Mouse (Mus musculus): ENCODE results near the gene Prtn3.
A peak's percentile ranks its signal among the peaks of the same experiment; 100 is the strongest.

The Prtn3 gene

DNA sequence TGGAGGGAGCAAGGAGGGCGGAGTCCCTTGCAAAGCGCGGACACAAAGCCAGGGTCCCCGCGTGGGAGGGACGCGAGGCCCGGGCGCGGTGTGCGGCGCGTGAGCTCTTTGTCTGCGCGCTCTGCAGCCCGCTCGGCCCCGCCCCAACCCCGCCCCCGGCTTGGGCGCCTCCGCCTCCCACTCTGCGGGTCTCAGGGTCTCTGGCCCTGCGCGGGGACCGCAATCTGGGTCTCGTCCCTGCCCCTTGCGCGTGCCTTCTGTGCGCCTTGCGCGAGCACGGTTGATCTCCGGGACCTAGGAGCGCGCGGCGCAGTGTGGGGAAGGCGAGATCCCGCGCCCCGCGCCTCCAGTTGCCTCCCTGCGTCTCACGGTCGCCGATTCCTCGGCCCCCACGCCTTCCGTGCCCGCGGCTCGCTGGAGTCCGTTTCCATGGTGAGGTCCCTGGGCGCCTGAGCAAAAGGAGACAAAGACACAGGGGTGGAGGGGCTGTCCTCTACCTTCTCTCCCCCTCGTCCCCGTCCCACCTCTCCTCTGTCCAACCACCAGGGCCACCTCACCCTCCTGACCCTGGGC lies at the start of gene Prtn3, which contains the start of gene Plppr3:
Prtn3 (plus strand) TSS at position 187 of the 573 bp plus-strand sequence.
Plppr3 (minus strand) TSS at position 345 of the 573 bp plus-strand sequence.
- DNase-seq (ENCODE audit: low spot score in 2 of 2) = no peak

DNA sequence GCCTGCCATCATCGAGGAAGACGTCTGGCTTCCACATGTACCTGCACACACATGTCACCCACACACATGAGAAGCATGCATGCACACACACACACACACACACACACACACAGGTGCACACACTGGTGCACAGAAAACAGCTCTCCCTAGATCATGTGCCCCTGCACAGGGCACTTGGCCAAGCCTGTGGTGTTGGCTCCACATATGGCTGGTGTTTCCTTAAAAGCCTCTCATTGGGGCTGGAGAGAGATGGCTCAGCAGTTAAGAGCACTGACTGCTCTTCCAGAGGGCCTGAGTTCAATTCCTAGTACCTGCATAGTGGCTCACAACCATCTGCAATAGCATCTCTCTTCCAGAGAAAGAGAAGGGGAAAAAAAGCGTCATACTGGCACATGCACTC lies 42.7 kb upstream of the Prtn3 start:
- no peak for DNase-seq (ENCODE audit: low spot score in 2 of 2)

DNA sequence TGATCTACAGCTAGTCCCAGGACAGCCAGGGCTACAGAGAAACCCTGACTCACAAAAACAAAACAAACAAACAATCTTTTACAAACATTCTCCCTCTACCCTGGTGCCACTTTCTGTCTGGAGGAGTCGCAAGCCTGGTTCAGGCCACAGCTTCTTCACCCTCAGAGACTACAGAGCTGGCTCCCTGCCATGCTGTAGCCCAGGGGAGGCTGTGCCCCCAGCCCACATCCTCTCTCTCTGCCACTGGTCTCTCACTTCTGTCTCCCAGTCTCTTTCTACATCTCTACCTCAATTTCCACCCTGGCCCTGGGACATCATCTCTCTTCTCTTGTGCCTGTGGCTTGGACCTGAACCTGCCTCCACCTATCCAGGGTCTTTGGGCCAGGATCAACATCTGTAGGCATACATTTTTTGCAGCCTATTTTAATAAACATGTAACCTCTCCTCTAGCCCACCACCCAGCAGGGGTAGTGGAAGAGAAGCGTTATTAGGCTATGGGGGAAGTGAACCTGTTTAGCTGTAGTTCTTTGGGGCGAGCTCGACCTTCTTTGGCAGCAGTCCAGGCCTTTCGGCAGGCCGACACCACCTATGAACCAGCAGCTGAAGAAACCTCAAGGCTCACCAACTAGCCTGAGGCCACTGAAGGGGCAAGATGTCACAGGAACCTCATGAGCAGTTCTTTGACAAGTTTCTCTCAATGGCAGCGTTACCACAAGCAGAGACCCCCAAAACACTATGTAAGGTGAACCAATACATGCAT lies 42.1 kb upstream of the Prtn3 start:
- DNase-seq (ENCODE audit: low spot score in 2 of 2) = no peak

DNA sequence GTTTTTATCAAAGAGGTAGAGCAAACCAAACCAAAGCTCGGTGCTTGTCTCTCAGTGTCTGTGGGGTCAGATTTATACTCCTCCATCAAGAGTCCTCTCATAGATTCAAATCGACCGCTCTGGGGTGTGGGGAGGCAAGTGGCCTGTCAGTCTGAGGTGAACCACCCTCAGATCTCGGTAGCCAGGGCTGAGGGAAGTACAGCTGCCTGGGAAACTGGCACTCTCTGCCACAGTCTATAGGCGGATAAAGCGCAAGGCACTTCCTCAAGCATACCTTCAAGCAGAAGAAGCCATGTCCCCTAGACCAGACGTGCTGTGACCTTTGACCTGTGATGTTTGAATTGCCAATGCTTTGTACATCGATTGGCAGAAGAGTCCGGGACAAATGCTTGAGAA lies 41.5 kb upstream of the Prtn3 start:
- DNase-seq (ENCODE audit: low spot score in 2 of 2) = no peak

DNA sequence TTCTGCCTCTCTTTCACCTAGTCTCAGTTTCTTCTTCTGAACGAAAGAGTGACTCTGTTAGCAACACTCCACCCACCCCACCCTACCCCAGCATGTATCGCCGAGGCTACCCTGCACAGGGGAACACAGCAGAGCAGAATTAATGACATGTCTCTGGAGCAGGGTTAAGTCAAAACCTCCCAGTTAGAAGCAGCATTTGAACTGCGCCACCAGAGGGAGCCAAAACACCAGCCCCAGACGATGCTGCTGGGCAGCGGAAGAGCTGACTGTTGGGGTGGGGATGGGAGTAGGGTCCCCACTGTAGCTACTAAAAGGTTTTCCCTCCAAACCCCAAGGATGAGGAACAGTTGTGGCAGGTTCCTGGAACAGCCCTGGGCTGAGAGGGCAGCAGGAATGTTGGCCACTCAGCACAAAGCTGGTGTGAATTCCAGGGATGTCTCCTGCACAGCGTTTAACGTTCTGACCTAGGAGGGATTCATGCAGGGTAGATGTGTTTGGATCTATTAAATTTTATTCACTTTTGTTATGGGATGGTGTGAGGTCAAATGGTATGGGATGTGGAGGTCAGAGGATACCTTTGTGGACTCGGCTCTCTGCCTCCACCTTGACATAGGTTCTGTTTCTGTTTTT lies 39.4 kb upstream of the Prtn3 start:
- DNase-seq (ENCODE audit: low spot score in 2 of 2) = peak; percentile 66 to 76

DNA sequence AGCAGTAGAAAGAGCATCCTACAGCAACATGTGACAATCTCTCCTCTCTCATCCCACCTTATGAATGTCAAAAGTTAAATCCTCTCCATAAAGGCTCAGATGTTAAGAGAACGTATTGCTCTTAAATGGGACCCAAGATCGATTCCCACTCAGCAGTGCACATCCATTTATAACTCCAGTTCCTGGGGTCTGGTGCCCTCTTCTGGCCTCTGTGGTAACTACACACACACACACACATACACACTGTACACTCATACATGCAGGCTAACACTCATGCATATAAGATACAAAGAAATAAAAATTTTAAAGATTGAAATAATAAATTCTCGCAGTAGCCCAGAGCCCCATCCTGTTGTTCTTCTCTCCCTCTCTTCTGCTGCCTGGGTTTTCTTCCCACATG lies 37.4 kb upstream of the Prtn3 start:
- no peak for DNase-seq (ENCODE audit: low spot score in 2 of 2)

DNA sequence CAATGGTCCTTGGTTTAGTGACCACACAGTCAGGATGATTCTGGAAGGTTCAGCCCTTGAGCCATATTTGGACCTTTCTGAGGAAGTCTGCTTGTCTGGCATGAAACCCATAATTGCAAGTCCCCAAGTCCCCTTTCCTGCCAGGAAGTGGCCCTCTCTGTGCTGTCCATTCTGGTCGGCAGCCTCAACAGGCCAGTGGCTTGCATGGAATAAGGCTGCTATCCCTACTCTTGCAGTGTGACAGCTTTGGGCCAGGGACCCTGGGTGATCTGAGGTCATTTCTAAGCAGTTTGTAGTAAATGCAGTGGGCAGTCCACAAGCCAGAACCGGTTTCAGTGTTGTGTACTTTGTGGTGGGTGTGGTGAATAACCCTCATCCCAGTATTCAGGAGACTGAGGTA lies 36.1 kb upstream of the Prtn3 start:
- DNase-seq (ENCODE audit: low spot score in 2 of 2) = no peak

- no peak for DNase-seq (ENCODE audit: low spot score in 2 of 2)
These were observed 34.2 kb upstream of the Prtn3 start for GRCm38 (mm10) chr10:79840091-79840490.

GRCm38 (mm10) chr10:79840644-79841551 lies 33.4 kb upstream of the Prtn3 start:
- DNase-seq (ENCODE audit: low spot score in 2 of 2) = peak in 1 of 2 experiments; percentile 62

- no peak for DNase-seq (ENCODE audit: low spot score in 2 of 2)
These were observed 32.0 kb upstream of the Prtn3 start for GRCm38 (mm10) chr10:79842322-79842721.

DNA sequence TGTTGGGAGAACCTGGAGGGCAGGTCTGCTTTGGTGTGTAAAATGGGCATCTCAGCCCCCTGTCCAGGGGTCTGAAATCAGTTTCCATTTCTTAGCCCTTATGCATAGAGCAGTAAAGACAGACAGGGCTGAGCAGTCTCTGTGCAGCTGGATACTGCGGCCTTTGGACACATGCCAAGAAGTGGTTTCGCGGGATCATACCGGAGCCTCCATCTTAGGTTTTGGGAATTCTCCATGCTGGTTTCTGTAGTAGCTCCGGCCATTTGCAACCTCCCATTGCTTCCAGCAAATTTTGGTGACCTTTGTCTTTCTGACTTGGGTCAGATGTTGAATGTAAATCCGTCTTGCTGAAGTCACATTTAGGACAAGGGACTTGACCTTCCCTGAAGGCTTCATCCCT lies 30.8 kb upstream of the Prtn3 start:
- DNase-seq (ENCODE audit: low spot score in 2 of 2) = no peak

- no peak for DNase-seq (ENCODE audit: low spot score in 2 of 2)
These were observed 27.7 kb upstream of the Prtn3 start for GRCm38 (mm10) chr10:79846553-79846952.

- DNase-seq (ENCODE audit: low spot score in 2 of 2) = no peak
These were observed 24.2 kb upstream of the Prtn3 start for GRCm38 (mm10) chr10:79849941-79850628.

DNA sequence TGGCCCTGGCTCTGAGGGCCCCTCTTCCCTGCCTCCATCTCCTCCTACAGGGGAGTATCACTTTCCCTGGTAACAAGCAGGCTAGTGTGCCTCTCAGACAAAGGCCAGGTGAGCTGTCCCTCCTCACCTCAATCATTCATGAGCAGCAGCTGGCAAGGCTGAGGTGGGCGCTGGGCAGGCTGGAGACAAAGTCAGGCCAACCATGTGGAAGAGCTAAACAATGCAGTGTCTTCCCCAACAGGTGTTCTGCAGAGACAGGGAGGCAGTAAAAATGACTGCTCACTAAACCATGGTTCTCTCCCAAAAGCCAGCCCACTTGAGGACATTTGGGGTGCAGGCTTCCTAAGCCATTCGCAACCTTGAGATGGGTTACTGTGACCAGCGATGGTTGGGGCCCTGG lies 22.6 kb upstream of the Prtn3 start:
- DNase-seq (ENCODE audit: low spot score in 2 of 2) = no peak

DNA sequence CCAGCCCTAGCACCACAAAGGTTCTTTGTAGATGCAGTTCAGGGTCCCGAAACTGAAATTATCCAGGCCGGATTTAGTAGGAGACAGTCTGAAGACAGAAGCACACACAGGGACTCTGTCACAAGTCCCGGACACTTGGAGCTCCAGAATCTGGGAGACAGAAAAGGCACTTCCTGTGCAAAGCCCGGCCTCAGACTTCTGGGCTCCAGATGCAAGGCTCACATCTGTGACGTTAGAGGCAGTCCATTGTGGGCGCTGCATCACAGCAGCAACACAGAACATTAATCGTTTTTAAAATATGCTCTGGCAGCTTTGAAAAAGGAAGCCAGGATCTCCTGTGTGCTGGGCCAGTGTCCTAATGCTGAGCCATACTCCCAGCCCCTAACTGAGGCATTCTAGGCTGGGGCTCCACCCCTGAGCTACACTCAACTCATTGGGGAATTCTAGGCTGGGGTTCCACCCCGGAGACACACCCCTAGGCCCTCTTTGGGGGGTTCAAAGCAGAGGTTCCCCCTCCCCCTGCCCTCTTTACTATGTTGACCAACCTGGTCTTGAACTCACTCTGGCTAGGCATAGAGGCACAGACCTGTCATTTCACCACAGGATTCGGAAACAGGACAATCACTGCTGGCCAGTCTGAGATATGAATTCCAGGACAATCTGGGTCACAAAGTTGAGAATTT lies 22.0 kb upstream of the Prtn3 start:
- no peak for DNase-seq (ENCODE audit: low spot score in 2 of 2)

- peak in 1 of 2 experiments; percentile 34 for DNase-seq (ENCODE audit: low spot score in 2 of 2)
These were observed 21.4 kb upstream of the Prtn3 start for GRCm38 (mm10) chr10:79852827-79853226.

DNA sequence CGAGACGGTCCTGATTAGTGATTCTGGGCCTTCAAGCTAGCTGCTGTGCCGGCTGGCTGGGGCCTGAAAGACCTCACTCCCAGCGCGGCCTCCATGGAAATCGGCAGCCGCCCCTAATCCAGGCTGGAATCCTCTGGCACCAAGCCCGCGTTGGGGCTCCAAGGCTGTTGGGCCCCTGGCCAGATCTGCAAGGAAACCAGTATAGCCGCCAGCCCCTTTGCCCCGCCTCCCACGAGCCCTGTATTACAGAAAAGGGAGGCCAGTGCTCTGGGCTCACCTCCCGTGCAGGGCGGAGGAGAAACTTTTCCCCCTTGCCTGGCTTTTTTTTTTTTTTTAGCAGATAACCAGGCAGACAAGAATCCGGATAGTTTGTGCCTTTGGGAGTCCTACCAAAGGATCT lies 20.9 kb upstream of the Prtn3 start:
- DNase-seq (ENCODE audit: low spot score in 2 of 2) = peak; percentile 91 to 96

DNA sequence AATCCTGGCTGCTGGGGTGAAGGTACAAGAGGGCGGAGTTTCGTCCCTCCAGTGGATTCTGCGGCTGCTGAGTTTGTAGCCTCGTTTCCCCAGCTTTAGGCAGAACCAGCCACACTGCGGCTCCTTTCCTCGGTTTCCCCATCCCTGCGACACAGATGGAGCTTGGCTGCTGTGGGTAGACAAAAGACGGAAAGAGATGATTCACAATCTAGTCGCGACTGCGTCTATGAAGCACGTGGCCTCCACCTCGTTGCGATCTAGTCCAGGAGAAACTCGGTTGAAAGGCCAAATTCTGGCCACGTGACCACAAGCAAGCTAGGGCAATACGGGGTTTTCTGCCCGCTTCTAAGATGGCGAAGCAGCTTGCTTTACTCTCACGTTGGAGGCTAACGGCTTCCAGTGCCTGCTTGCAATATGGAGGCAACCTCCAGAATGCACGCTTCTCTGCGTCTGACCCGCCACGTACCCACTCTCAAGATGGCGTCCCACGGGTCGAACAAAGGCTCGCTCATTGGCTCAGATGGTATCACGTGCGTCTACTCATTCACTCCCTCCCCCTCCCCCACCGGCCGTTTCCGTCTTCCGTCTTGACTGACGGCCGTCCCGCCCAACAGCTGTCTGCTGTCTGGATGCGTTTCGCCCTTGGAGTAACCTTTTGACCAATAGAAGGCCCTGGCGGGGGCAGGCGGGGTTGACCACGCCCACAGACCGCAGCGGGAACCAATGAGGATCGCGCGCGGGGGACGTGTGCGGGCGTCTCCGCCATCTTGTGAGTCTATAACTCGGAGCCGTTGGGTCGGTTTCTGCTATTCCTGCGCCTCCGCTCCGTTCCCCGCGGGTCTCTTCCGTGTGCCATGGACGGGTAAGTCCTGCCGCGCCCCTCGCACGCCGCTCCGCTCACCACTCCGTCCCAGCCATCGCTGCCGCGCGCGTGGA lies 20.1 kb upstream of the Prtn3 start, which contains the start of gene Ptbp1:
Ptbp1 (plus strand) TSS at position 568 of the 936 bp plus-strand sequence.
- DNase-seq (ENCODE audit: low spot score in 2 of 2) = peak; percentile 98 to 99

DNA sequence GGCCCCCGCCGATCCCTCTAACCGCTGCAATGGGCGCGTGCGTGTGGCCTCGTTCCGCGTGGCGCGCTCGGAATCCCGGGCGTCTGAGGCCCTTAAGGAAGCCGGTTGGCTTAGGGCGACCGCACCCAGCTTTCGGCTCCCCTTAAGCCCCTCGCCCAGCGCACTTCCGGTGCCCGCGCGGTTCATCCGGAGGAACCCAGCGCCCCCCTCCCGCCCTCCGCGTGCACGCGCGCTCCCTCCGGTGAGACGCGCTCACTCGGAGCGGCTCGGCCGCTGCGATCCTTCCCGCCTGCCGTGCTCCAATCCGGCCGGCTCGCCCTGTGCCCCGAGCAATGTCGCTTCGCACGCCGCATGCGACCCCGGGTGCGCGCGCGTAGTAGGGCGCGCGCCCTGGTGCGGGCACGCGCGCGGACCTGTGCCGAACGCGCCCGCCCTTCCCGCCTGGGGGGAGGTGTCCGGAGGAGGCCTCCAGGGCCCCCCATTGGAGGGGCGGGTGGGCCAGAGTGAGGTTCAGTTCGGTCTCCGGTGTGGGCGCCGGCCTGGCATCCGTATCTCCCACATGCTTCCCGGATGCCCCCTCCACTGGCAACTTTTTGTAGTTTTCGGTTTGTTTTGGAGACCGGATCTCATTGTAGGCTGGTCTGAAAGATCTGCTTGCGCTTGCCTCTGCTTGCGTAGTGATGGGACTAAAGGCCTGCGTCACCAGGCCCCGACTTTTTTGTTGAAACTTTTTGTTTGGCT lies 19.3 kb upstream of the Prtn3 start:
- DNase-seq (ENCODE audit: low spot score in 2 of 2) = peak in 1 of 2 experiments; percentile 62

Measured in urinary bladder, postnatal 36 days (tissue).